Mouse (Mus musculus) ovary, postnatal 14 days (tissue): ENCODE measurements around the gene Lsg1.

Experiments used
- DNase-seq: peaks from one replicate; pipeline ENCODE4 v3.0.0; 2022; ENCODE audit warnings: low spot score

Lsg1 gene

GRCm38 (mm10) chr16:30600431-30601045, 13.1 kb upstream of the Lsg1 start:
- DNase-seq = peak; percentile 44

- peak; percentile 78 for DNase-seq
These were observed 12.3 kb upstream of the Lsg1 start, which contains the start of gene Fam43a for GRCm38 (mm10) chr16:30599491-30600268. Gene Fam43a (plus strand): TSS chr16:30599723.

- DNase-seq = peak; percentile 92
These were observed 9.7 kb upstream of the Lsg1 start for GRCm38 (mm10) chr16:30596959-30597681.

GRCm38 (mm10) chr16:30595835-30596557, 8.6 kb upstream of the Lsg1 start:
- DNase-seq = no peak

- DNase-seq = no peak
These were observed 8.0 kb upstream of the Lsg1 start for GRCm38 (mm10) chr16:30595356-30595755.

- DNase-seq = no peak
These were observed 4.6 kb upstream of the Lsg1 start for GRCm38 (mm10) chr16:30591990-30592389.

GRCm38 (mm10) chr16:30590264-30591209, 3.1 kb upstream of the Lsg1 start:
- DNase-seq = no peak

GRCm38 (mm10) chr16:30586935-30587493, 378 bp downstream of the Lsg1 start:
- no peak for DNase-seq

- no peak for DNase-seq
These were observed 6.6 kb downstream of the Lsg1 start for GRCm38 (mm10) chr16:30580765-30581164.

GRCm38 (mm10) chr16:30576392-30576791, 11.0 kb downstream of the Lsg1 start:
- no peak for DNase-seq

- DNase-seq = no peak
These were observed 11.6 kb downstream of the Lsg1 start for GRCm38 (mm10) chr16:30575815-30576214.

- DNase-seq = no peak
These were observed 15.2 kb downstream of the Lsg1 start for GRCm38 (mm10) chr16:30572239-30572638.

- DNase-seq = no peak
These were observed 16.0 kb downstream of the Lsg1 start for GRCm38 (mm10) chr16:30571378-30571777.

- no peak for DNase-seq
These were observed 17.2 kb downstream of the Lsg1 start for GRCm38 (mm10) chr16:30570173-30570572.

GRCm38 (mm10) chr16:30565631-30566030, 21.8 kb downstream of the Lsg1 start:
- DNase-seq = no peak

- no peak for DNase-seq
These were observed 26.8 kb downstream of the Lsg1 start for GRCm38 (mm10) chr16:30560601-30561000.

- DNase-seq = no peak
These were observed 27.9 kb downstream of the Lsg1 start for GRCm38 (mm10) chr16:30559312-30559992.

GRCm38 (mm10) chr16:30554109-30554508, 33.3 kb downstream of the Lsg1 start:
- no peak for DNase-seq

- DNase-seq = peak; percentile 71
These were observed 34.6 kb downstream of the Lsg1 start for GRCm38 (mm10) chr16:30552621-30553338.
